Mouse (Mus musculus) cortical plate, adult 2 months (tissue): ENCODE results near the gene Nfkb1.

ENCODE experiments used
- CTCF ChIP-seq: fragments of 200-500 bp; IDR thresholded peaks from 2 replicates; pipeline ENCODE4 v1.5.1; 2011; ENCODE audit warnings: mild to moderate bottlenecking, control low read depth, low read length; ENCODE audit not compliant: insufficient read depth; ENCODE audit errors: extremely low read depth
- POLR2A ChIP-seq: fragments of 200-500 bp; IDR thresholded peaks from 2 replicates; pipeline ENCODE4 v1.6.1; 2011; ENCODE audit warnings: mild to moderate bottlenecking, low read length, control low read depth; ENCODE audit not compliant: insufficient read depth; ENCODE audit errors: extremely low read depth

GRCm38 (mm10) chr3:135719179-135719532, 27.8 kb upstream of the Nfkb1 start:
- TF ChIP-seq POLR2A (no peak), CTCF (no peak)
